Mouse (Mus musculus) liver, adult 2 months (tissue): ENCODE measurements at regions not wholly inside any gene's neighbourhood (a gene's known extent, or its start where the extent isn't known, plus 50 kb on each side); places are given as distances from the start of the nearest gene placed in this dataset.

Experiments
- CTCF ChIP-seq: fragments of 200-500 bp; IDR thresholded peaks from 2 replicates; pipeline ENCODE4 v1.5.1; 2011; ENCODE audit warnings: low read depth, low read length, control low read depth
- POLR2A ChIP-seq: fragments of 200-500 bp; IDR thresholded peaks from 2 replicates; pipeline ENCODE4 v1.6.1; 2011; ENCODE audit warnings: low read length, control low read depth; ENCODE audit not compliant: insufficient read depth; ENCODE audit errors: extremely low read depth

- TF ChIP-seq CTCF = no peak
- TF ChIP-seq POLR2A = no peak
Measured at GRCm38 (mm10) chr6:89235416-89236075, 126.9 kb downstream of the Plxna1 start.
